ENCODE assay signal across 8 mouse cellular contexts in the genomic region with DNA sequence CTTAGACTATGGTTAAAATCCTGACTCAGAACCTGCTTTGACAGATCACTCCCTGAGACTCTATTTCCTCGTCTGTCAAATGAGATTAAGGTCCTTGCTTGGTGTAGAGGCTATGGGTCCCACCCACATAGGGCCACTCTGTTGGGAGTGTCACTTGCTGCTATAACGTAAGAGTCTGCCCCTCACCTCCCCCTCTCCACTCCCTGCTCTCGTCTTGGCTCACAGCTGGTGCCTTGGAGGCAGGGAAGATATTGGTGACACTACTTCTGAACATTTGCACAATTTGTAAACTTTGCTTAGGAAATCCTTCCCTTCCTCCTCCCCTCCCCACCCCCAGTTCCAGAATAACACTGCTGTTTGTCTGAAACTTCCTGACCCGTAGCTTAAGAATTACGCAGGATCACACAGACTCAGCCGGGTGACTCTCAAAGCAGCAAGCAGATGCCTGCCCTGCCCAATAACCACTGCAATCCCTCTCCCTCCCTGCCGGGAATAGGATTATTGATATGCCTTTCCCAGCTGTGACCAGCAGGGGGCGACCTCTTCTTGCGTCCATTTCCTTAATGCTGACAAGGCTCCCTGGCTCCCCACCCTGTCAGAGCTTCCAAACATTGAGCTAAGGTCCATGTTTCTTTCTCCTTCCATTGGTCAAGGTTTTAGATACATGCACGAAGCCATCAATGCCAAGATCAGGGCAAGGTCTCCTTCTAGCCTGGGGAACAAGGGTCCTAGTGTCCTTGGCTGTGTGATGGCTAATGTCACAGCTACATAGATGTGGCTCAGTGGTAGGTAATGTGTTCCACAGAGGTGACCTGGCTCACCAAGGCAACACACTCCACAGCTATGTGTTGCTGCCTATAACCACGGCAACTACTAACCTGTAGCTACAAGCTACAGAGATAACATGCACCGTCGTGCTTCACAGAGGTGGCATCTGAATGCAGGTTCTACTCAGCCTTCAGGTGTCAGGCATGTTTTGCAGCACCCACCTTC.
DNase-seq lines count a peak whose midpoint lies in the region; ATAC-seq and TF ChIP-seq lines count a peak whose summit lies in the region.

No protein-coding gene starts in this region.

- H3K36me3 ChIP-seq in embryonic facial prominence, embryonic 10.5 days (replicated peaks): no peaks in the 10 kb centered on the region
- H3K36me3 ChIP-seq in heart, adult 2 months (ENCODE audit: control insufficient read depth, insufficient read depth, low read length): no peaks in the 10 kb centered on the region
- H3K36me3 ChIP-seq in kidney, embryonic 16.5 days (ENCODE audit: insufficient read depth, low read length): no peaks in the 10 kb centered on the region
- no peaks in the 10 kb centered on the region for H3K36me3 ChIP-seq in liver, embryonic 11.5 days (ENCODE audit: control insufficient read depth, insufficient read depth, low read length)
- no peaks in the 10 kb centered on the region for H3K36me3 ChIP-seq in splenic B cell, adult 2 months (ENCODE audit: control insufficient read depth, insufficient read depth, low read length, poor library complexity, severe bottlenecking)

- no peaks in the 10 kb centered on the region for H3K9me3 ChIP-seq in embryonic facial prominence, embryonic 10.5 days
- no peaks in the 10 kb centered on the region for H3K9me3 ChIP-seq in kidney, embryonic 16.5 days (ENCODE audit: low read length)
- no peaks in the 10 kb centered on the region for H3K9me3 ChIP-seq in liver, embryonic 11.5 days (ENCODE audit: control insufficient read depth, low read length)

- H3K4me3 ChIP-seq in embryonic facial prominence, embryonic 10.5 days: no peak overlapping the region
- H3K4me3 ChIP-seq in heart, adult 2 months: no peak overlapping the region
- no peak overlapping the region for H3K4me3 ChIP-seq in kidney, embryonic 16.5 days (ENCODE audit: low read length)
- no peak overlapping the region for H3K4me3 ChIP-seq in liver, embryonic 11.5 days (ENCODE audit: low read depth, low read length)

- no peak overlapping the region for H3K9ac ChIP-seq in heart, adult 2 months (ENCODE audit: low read depth, low read length)
- no peak overlapping the region for H3K9ac ChIP-seq in kidney, embryonic 16.5 days (replicated peaks; ENCODE audit: low read length)
- H3K9ac ChIP-seq in liver, embryonic 11.5 days (ENCODE audit: low read depth, low read length): no peak overlapping the region

- DNase-seq in cerebellum, adult 11 months: peak; percentile 39
- DNase-seq in embryonic facial prominence, embryonic 10.5 days (ENCODE audit: low spot score): peak; percentile 87
- peak; percentile 49 to 69 for DNase-seq in heart, adult 2 months
- peak; percentile 66 for DNase-seq in liver, embryonic 11.5 days (ENCODE audit: low spot score)
- peak; percentile 67 for DNase-seq in naive thymus-derived CD4-positive, alpha-beta T cell, adult 2 months (ENCODE audit: low read depth)
- peak; percentile 58 for DNase-seq in splenic B cell, adult 2 months (ENCODE audit: low read depth, low spot score)

- H3K79me2 ChIP-seq in heart, adult 2 months (replicated peaks; ENCODE audit: control insufficient read depth, insufficient read depth, low read length): no peaks in the 10 kb centered on the region

- 26% methylated on average over 13 of the region's 13 CpGs for WGBS in embryonic facial prominence, embryonic 10.5 days
- 20% methylated on average over 13 of the region's 13 CpGs for WGBS in heart, adult 2 months
- 21% methylated on average over 13 of the region's 13 CpGs for WGBS in kidney, embryonic 16.5 days
- WGBS in liver, embryonic 11.5 days: 24% methylated on average over 13 of the region's 13 CpGs

- H3K27me3 ChIP-seq in embryonic facial prominence, embryonic 10.5 days (replicated peaks; ENCODE audit: low read depth, poor library complexity, severe bottlenecking): peaks cover 6% of the 10 kb centered on the region
- no peaks in the 10 kb centered on the region for H3K27me3 ChIP-seq in heart, adult 2 months (ENCODE audit: control insufficient read depth, insufficient read depth, low read length)
- no peaks in the 10 kb centered on the region for H3K27me3 ChIP-seq in kidney, embryonic 16.5 days (ENCODE audit: insufficient read depth, low read length)
- no peaks in the 10 kb centered on the region for H3K27me3 ChIP-seq in liver, embryonic 11.5 days (replicated peaks; ENCODE audit: control insufficient read depth, insufficient read depth, low read length)
- no peaks in the 10 kb centered on the region for H3K27me3 ChIP-seq in splenic B cell, adult 2 months (ENCODE audit: control insufficient read depth, insufficient read depth, low read length, poor library complexity, severe bottlenecking)

- no peak for TF ChIP-seq POLR2A in heart, adult 2 months (IDR thresholded peaks at IDR 0.05; ENCODE audit: insufficient read depth, low read depth, low read length)

- H3K4me2 ChIP-seq in kidney, embryonic 16.5 days (replicated peaks; ENCODE audit: low read depth, low read length): no peak overlapping the region
- H3K4me2 ChIP-seq in liver, embryonic 11.5 days: no peak overlapping the region

- TF ChIP-seq CTCF in heart, adult 2 months (IDR thresholded peaks at IDR 0.05): peak; percentile 84

- ATAC-seq in cerebellum, adult (ENCODE audit: insufficient number of reproducible peaks, low FRiP score, low TSS enrichment): no peak
- 0 out of 2 replicates have a peak, but pooled peaks have one; percentile 46 for ATAC-seq in kidney, embryonic 16.5 days (ENCODE audit: low FRiP score, low TSS enrichment)
- peak; percentile 15; the same call in 1 of the 2 replicates for ATAC-seq in liver, embryonic 11.5 days (replicated peaks; ENCODE audit: low FRiP score)

- no peak for TF ChIP-seq EP300 in heart, adult 2 months (IDR thresholded peaks at IDR 0.05; ENCODE audit: insufficient read depth, low read depth, low read length)

- H3K4me1 ChIP-seq in embryonic facial prominence, embryonic 10.5 days: peaks cover 13% of the 10 kb centered on the region
- no peaks in the 10 kb centered on the region for H3K4me1 ChIP-seq in heart, adult 2 months (ENCODE audit: control insufficient read depth, insufficient read depth, low read length)
- H3K4me1 ChIP-seq in kidney, embryonic 16.5 days (ENCODE audit: insufficient read depth, low read length): no peaks in the 10 kb centered on the region
- no peaks in the 10 kb centered on the region for H3K4me1 ChIP-seq in liver, embryonic 11.5 days (replicated peaks; ENCODE audit: control insufficient read depth, insufficient read depth, low read length)

- no peak overlapping the region for H3K27ac ChIP-seq in embryonic facial prominence, embryonic 10.5 days (replicated peaks)
- no peak overlapping the region for H3K27ac ChIP-seq in heart, adult 2 months
- H3K27ac ChIP-seq in kidney, embryonic 16.5 days (ENCODE audit: low read length): no peak overlapping the region
- H3K27ac ChIP-seq in liver, embryonic 11.5 days (ENCODE audit: low read depth, low read length): no peak overlapping the region

- intact Hi-C loops in heart, adult 2 months (cut with DNase I): loop anchor here (2.0 kb wide), 1 partner anchor 308 kb away; no protein-coding TSS in a partner anchor
